Mouse (Mus musculus): Measurements from ENCODE around the gene Hist1h4b. TPM values are rescaled to one million over a fixed set of nuclear protein-coding genes. Genes with fewer than 3 reads are reported as not detected.

Hist1h4b gene
- polyA plus RNA-seq, 1 experiment from 2014 or later, result 4.0 TPM

DNA sequence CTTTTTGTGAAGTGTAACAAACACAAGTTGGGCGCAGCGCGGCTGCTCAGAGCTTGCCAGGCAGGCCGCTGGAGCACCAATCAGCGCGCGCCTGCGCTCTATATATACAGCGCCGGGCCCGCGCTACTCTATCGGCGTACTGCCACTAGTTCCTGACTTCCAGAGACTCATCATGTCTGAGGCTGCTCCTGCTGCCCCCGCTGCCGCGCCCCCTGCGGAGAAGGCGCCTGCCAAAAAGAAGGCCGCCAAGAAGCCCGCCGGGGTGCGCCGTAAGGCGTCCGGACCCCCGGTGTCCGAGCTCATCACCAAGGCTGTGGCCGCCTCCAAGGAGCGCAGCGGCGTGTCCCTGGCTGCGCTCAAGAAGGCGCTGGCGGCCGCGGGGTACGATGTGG, 18.1 kb upstream of the Hist1h4b start, which contains the start of gene Hist1h1c:
Gene Hist1h1c (plus strand): TSS at position 132 of the 392 bp plus-strand sequence.
- ATAC-seq (replicated peaks; ENCODE audit: low FRiP score) (peak; percentile 83), DNase-seq (ENCODE audit: low spot score) (peak; percentile 95)
- H3K4me2 ChIP-seq, result peak within 1 kb of the TSS; percentile 91
- peaks cover 7% of the 10 kb centered on the region for H3K4me1 ChIP-seq (replicated peaks; ENCODE audit: control insufficient read depth, insufficient read depth, low read length)
- WGBS, result under 1% methylated on average over 30 of the region's 38 CpGs
- H3K9ac ChIP-seq (ENCODE audit: low read depth, low read length), result peak within 1 kb of the TSS; percentile 83
- no peaks in the 10 kb centered on the region for H3K9me3 ChIP-seq (ENCODE audit: control insufficient read depth, low read length)
- peak within 1 kb of the TSS; percentile 52 for H3K4me3 ChIP-seq (ENCODE audit: low read depth, low read length)
- H3K27ac ChIP-seq (ENCODE audit: low read depth, low read length), result peak within 1 kb of the TSS; percentile 100
- H3K27me3 ChIP-seq (replicated peaks; ENCODE audit: control insufficient read depth, insufficient read depth, low read length), result no peaks in the 10 kb centered on the region
- no peaks in the 10 kb centered on the region for H3K36me3 ChIP-seq (ENCODE audit: control insufficient read depth, insufficient read depth, low read length)

DNA sequence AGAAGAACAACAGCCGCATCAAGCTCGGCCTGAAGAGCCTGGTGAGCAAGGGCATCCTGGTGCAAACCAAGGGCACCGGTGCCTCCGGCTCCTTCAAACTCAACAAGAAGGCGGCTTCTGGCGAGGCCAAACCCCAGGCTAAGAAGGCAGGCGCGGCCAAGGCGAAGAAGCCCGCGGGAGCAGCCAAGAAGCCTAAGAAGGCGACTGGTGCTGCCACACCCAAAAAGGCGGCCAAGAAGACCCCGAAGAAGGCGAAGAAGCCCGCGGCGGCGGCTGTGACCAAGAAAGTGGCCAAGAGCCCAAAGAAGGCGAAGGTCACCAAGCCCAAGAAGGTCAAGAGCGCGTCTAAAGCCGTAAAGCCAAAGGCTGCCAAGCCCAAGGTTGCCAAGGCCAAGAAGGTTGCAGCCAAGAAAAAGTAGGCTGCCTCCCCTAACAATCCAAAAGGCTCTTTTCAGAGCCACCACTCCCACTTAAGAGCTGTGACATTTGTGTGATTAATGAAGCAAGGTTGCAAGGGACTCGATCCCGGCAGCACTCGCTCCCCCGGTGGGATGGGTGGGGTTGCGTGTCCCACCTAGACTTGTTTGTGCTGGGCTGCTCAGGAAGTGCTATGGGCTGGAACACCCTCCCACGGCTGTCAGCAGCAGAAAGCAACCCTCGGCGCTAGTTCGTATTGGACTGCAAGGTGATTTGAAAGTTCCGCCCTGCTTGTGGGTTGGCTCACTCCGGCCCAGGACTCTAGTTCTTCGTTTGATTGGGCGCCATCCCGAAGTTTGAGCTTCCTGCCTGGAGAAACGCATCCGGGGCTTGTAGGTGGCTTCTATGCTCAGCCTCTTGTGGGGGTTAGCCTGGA, 17.5 kb upstream of the Hist1h4b start:
- Histone ChIP-seq H3K27ac (ENCODE audit: low read depth, low read length) (peak overlapping the region; percentile 100), H3K4me3 (ENCODE audit: low read depth, low read length) (peak overlapping the region; percentile 52), H3K4me1 (replicated peaks; ENCODE audit: control insufficient read depth, insufficient read depth, low read length) (peaks cover 7% of the 10 kb centered on the region), H3K4me2 (peak overlapping the region; percentile 91), H3K36me3 (ENCODE audit: control insufficient read depth, insufficient read depth, low read length) (no peaks in the 10 kb centered on the region), H3K9ac (ENCODE audit: low read depth, low read length) (peak overlapping the region; percentile 83), H3K9me3 (ENCODE audit: control insufficient read depth, low read length) (no peaks in the 10 kb centered on the region), H3K27me3 (replicated peaks; ENCODE audit: control insufficient read depth, insufficient read depth, low read length) (no peaks in the 10 kb centered on the region)
- WGBS, result under 1% methylated on average over 39 of the region's 39 CpGs
- ATAC-seq (replicated peaks; ENCODE audit: low FRiP score) (peak; percentile 85), DNase-seq (ENCODE audit: low spot score) (peak; percentile 94)

DNA sequence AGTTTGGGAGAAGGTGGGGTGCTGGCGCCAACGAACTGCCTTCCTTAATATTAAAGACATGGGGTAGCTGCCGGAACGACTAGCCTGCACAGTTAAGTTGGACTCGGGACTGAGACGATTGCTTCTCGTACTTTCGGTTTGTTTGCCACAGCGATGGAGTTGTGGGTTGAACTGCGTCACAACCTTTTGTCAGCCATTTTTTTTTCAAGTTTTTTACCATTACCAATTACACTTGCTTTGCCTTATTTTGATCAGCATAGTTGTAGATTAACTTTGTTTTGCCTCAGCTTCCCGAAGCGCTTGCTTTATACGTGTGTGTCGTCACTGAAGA, 16.9 kb upstream of the Hist1h4b start:
- WGBS, result under 1% methylated on average over 14 of the region's 14 CpGs
- H3K9ac ChIP-seq (ENCODE audit: low read depth, low read length), result peak overlapping the region; percentile 83
- peak overlapping the region; percentile 100 for H3K27ac ChIP-seq (ENCODE audit: low read depth, low read length)

DNA sequence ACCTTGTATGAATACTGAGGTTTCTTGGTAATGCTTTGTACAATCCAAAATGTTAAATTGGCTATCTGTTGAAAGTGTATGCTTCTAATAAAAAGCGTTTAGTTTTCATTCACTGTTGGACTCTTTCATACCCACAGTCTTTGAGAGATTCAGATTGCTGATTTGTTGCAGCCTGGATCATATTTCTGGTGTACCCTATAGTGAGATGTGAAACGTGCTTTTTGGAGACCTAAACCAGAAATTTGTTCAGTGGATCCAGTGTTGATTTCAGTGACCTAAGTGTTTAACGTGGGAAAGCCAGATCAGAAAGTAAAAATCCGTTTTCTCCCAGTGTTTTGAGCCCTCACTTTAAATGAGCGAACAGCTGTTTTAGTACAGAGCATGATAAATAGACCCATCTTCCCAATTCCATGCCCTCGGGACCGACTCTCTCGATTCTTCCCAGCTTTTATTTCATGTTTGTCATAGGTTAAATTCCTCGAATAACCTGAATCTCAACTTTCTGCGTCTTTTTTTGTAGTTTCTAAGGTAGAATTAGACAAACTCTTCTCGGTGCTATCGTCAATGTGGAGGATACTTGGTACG, 16.5 kb upstream of the Hist1h4b start:
- H3K27me3 ChIP-seq (replicated peaks; ENCODE audit: control insufficient read depth, insufficient read depth, low read length), result no peaks in the 10 kb centered on the region
- H3K36me3 ChIP-seq (ENCODE audit: control insufficient read depth, insufficient read depth, low read length), result no peaks in the 10 kb centered on the region
- H3K27ac ChIP-seq (ENCODE audit: low read depth, low read length), result peak overlapping the region; percentile 100
- H3K9me3 ChIP-seq (ENCODE audit: control insufficient read depth, low read length), result no peaks in the 10 kb centered on the region
- no peak for ATAC-seq (replicated peaks; ENCODE audit: low FRiP score)
- peak overlapping the region; percentile 52 for H3K4me3 ChIP-seq (ENCODE audit: low read depth, low read length)
- peak overlapping the region; percentile 83 for H3K9ac ChIP-seq (ENCODE audit: low read depth, low read length)
- WGBS, result 23% methylated on average over 13 of the region's 13 CpGs
- H3K4me2 ChIP-seq, result peak overlapping the region; percentile 91
- peaks cover 7% of the 10 kb centered on the region for H3K4me1 ChIP-seq (replicated peaks; ENCODE audit: control insufficient read depth, insufficient read depth, low read length)
- no peak for DNase-seq (ENCODE audit: low spot score)

More for the DNA sequence above, 16.9 kb upstream of the Hist1h4b start:
- ATAC-seq (replicated peaks; ENCODE audit: low FRiP score), result no peak
- no peaks in the 10 kb centered on the region for H3K36me3 ChIP-seq (ENCODE audit: control insufficient read depth, insufficient read depth, low read length)
- no peaks in the 10 kb centered on the region for H3K9me3 ChIP-seq (ENCODE audit: control insufficient read depth, low read length)
- peaks cover 7% of the 10 kb centered on the region for H3K4me1 ChIP-seq (replicated peaks; ENCODE audit: control insufficient read depth, insufficient read depth, low read length)
- H3K27me3 ChIP-seq (replicated peaks; ENCODE audit: control insufficient read depth, insufficient read depth, low read length), result no peaks in the 10 kb centered on the region
- H3K4me2 ChIP-seq, result peak overlapping the region; percentile 91
- DNase-seq (ENCODE audit: low spot score), result no peak
- H3K4me3 ChIP-seq (ENCODE audit: low read depth, low read length), result peak overlapping the region; percentile 52

DNA sequence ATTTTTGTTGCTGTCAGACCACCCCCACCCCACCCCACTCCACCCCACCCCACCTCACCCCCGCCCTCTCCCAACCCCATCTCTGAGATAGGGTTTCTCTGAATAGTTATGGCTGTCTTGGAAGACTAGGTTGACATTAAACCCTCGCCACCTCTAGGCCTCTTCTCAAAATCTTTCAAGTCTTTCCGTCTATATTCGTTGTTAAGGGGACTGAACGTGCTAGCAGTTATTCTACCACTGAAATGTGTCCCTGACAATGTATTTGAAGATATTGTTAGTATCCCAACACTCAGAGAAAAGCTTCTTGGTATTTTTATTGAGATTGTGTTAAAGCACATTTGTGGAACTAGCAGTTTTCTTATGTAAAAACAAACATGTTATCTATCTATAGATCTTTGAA, 15.9 kb upstream of the Hist1h4b start:
- Histone ChIP-seq H3K27me3 (replicated peaks; ENCODE audit: control insufficient read depth, insufficient read depth, low read length) (no peaks in the 10 kb centered on the region), H3K4me3 (ENCODE audit: low read depth, low read length) (peak overlapping the region; percentile 52), H3K9me3 (ENCODE audit: control insufficient read depth, low read length) (no peaks in the 10 kb centered on the region), H3K4me2 (peak overlapping the region; percentile 91), H3K9ac (ENCODE audit: low read depth, low read length) (peak overlapping the region; percentile 83; the same call in 1 of the 2 replicates), H3K4me1 (replicated peaks; ENCODE audit: control insufficient read depth, insufficient read depth, low read length) (peaks cover 7% of the 10 kb centered on the region), H3K36me3 (ENCODE audit: control insufficient read depth, insufficient read depth, low read length) (no peaks in the 10 kb centered on the region), H3K27ac (ENCODE audit: low read depth, low read length) (peak overlapping the region; percentile 100)
- WGBS, result 32% methylated on average over 5 of the region's 5 CpGs
- no peak for DNase-seq (ENCODE audit: low spot score)
- ATAC-seq (replicated peaks; ENCODE audit: low FRiP score), result no peak

DNA sequence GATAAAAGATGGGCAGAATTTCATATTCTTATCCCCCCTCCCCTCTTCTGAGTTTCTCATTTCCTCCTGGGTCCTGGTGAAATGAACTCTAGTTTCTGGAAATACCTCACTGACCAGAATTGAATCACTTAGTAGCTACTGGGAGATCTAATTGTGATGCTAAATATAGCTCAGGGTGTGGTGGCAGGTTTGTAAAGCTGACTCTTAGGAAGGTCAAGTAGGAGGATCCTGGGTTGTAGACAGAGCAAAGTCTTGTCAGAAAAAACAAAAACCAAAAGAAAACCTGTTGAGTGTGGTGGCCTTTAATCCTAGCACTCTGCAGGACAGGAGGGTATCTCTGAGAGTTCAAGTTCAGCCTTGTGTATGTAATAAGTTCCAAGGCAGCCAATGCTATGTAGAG, 14.8 kb upstream of the Hist1h4b start:
- Histone ChIP-seq H3K4me1 (replicated peaks; ENCODE audit: control insufficient read depth, insufficient read depth, low read length) (peaks cover 7% of the 10 kb centered on the region), H3K4me2 (peak overlapping the region; percentile 42), H3K4me3 (ENCODE audit: low read depth, low read length) (no peak overlapping the region), H3K27ac (ENCODE audit: low read depth, low read length) (peak overlapping the region; percentile 74), H3K27me3 (replicated peaks; ENCODE audit: control insufficient read depth, insufficient read depth, low read length) (no peaks in the 10 kb centered on the region), H3K9ac (ENCODE audit: low read depth, low read length) (peak overlapping the region; percentile 53; the same call in 1 of the 2 replicates), H3K9me3 (ENCODE audit: control insufficient read depth, low read length) (no peaks in the 10 kb centered on the region), H3K36me3 (ENCODE audit: control insufficient read depth, insufficient read depth, low read length) (no peaks in the 10 kb centered on the region)
- ATAC-seq (replicated peaks; ENCODE audit: low FRiP score) (no peak), DNase-seq (ENCODE audit: low spot score) (no peak)

DNA sequence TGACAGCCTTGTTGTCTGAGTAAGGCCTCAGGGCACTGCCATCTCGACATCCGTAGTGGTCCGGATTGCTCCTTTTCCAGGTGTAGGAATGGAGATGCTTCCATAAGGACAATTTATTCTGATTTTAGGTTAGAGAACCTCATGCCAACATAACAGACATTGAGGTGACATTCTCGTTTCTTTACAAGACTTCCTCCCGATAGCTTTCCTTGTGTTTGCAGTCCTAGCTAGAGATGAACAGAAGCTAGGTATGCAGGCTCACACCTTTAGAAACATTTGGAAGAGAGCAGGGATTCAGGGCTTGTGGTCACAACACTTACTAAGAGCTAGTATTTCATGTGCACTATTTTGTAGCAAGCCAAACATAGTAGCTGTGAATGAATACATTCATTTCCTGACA, 13.6 kb upstream of the Hist1h4b start:
- WGBS, result 90% methylated on average over 5 of the region's 5 CpGs
- Histone ChIP-seq H3K9ac (ENCODE audit: low read depth, low read length) (peak overlapping the region; percentile 58), H3K4me2 (peak overlapping the region; percentile 34; the same call in 1 of the 2 replicates), H3K4me1 (replicated peaks; ENCODE audit: control insufficient read depth, insufficient read depth, low read length) (peaks cover 12% of the 10 kb centered on the region), H3K27me3 (replicated peaks; ENCODE audit: control insufficient read depth, insufficient read depth, low read length) (no peaks in the 10 kb centered on the region), H3K36me3 (ENCODE audit: control insufficient read depth, insufficient read depth, low read length) (no peaks in the 10 kb centered on the region), H3K27ac (ENCODE audit: low read depth, low read length) (peak overlapping the region; percentile 79), H3K9me3 (ENCODE audit: control insufficient read depth, low read length) (no peaks in the 10 kb centered on the region), H3K4me3 (ENCODE audit: low read depth, low read length) (no peak overlapping the region)
- DNase-seq (ENCODE audit: low spot score) (no peak), ATAC-seq (replicated peaks; ENCODE audit: low FRiP score) (no peak)

DNA sequence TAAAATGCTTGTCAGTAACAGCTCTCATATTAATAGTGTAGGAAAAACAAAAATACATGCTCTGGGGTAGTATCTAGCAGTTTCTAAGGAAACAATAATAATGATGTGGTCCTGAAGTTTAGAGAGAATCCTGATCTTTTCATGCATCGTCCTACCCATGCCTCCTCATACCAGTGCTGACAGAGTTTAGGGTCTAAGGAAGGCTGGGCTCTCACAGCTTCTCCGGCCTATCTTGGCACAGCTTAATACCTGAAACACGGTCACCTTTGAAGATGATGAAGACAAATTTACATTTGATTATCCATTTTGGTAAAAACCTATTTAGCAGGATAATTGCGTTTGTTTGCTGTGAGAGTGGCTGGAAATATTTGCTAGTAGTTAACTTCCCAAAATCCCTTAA, 12.8 kb upstream of the Hist1h4b start:
- Histone ChIP-seq H3K4me1 (replicated peaks; ENCODE audit: control insufficient read depth, insufficient read depth, low read length) (peaks cover 18% of the 10 kb centered on the region), H3K36me3 (ENCODE audit: control insufficient read depth, insufficient read depth, low read length) (no peaks in the 10 kb centered on the region), H3K9ac (ENCODE audit: low read depth, low read length) (peak overlapping the region; percentile 77), H3K27ac (ENCODE audit: low read depth, low read length) (peak overlapping the region; percentile 100), H3K27me3 (replicated peaks; ENCODE audit: control insufficient read depth, insufficient read depth, low read length) (no peaks in the 10 kb centered on the region), H3K4me2 (peak overlapping the region; percentile 60), H3K4me3 (ENCODE audit: low read depth, low read length) (peak overlapping the region; percentile 46), H3K9me3 (ENCODE audit: control insufficient read depth, low read length) (no peaks in the 10 kb centered on the region)
- no peak for ATAC-seq (replicated peaks; ENCODE audit: low FRiP score)
- 43% methylated on average over 4 of the region's 4 CpGs for WGBS
- no peak for DNase-seq (ENCODE audit: low spot score)
